Mouse (Mus musculus) intestine, embryonic 16.5 days (tissue): Measurements from ENCODE around the gene Ube2q1. TPM values are rescaled to one million over a fixed set of nuclear protein-coding genes. Genes with fewer than 3 reads are reported as not detected.
A peak's percentile ranks its signal among the peaks of the same experiment; 100 is the strongest.
"Not testable (repeated sequence)": the region's sequence is repeated elsewhere in the genome, so short reads cannot be mapped to it uniquely, and the experiment has no call there.

Experiments
- ATAC-seq: fragments of 200-750 bp; cut with Nextera tagmentation; 2 replicates; pipeline ENCODE4 v1.8.0; 2017; ENCODE audit warnings: moderate TSS enrichment, moderate library complexity
- H3K27ac ChIP-seq: fragments of 300-500 bp; sonication (generic); 2 replicates; pipeline ENCODE4 v1.5.1; 2014; ENCODE audit warnings: mild to moderate bottlenecking, low read length
- H3K27me3 ChIP-seq: fragments of 300-500 bp; sonication (generic); replicated peaks from 2 replicates; pipeline ENCODE4 v1.6.1; 2014; ENCODE audit warnings: low read length, control low read depth, mixed read lengths; ENCODE audit not compliant: control insufficient read depth, insufficient read depth
- H3K36me3 ChIP-seq: fragments of 300-500 bp; sonication (generic); 2 replicates; pipeline ENCODE4 v1.6.1; 2014; ENCODE audit warnings: low read length, control low read depth; ENCODE audit not compliant: control insufficient read depth, insufficient read depth
- H3K4me1 ChIP-seq: fragments of 300-500 bp; sonication (generic); 2 replicates; pipeline ENCODE4 v1.6.1; 2014; ENCODE audit warnings: low read length, control low read depth, mixed read lengths; ENCODE audit not compliant: control insufficient read depth, insufficient read depth
- H3K4me2 ChIP-seq: fragments of 300-500 bp; sonication (generic); 2 replicates; pipeline ENCODE4 v1.6.1; 2014; ENCODE audit warnings: low read depth, low read length, control low read depth
- H3K4me3 ChIP-seq: fragments of 300-500 bp; sonication (generic); 2 replicates; pipeline ENCODE4 v1.5.1; 2014; ENCODE audit warnings: mild to moderate bottlenecking, low read length
- H3K9ac ChIP-seq: fragments of 300-500 bp; sonication (generic); 2 replicates; pipeline ENCODE4 v1.6.1; 2014; ENCODE audit warnings: low read depth, low read length
- H3K9me3 ChIP-seq: fragments of 300-500 bp; sonication (generic); 2 replicates; pipeline ENCODE4 v1.6.1; 2016; ENCODE audit warnings: low read length, control low read depth; ENCODE audit not compliant: control insufficient read depth
- WGBS: fragments of 180-500 bp; shearing (Covaris S2); extraction: QIAGEN DNeasy Blood & Tissue Kit; methylation state at CpG from one replicate; pipeline ENCODE4 v1.1.7; 2014; 5-methylcytosine and 5-hydroxymethylcytosine counted together
- polyA plus RNA-seq: library from polyadenylated mRNA; unstranded; fragments of >200 nt; fragmentation: Nextera tagmentation; extraction: Ambion mirVana; gene quantifications from 2 replicates; pipeline ENCODE4 v1.2.1, GENCODE M21; 2015

Ube2q1 gene
- polyA plus RNA-seq, 1 experiment from 2014 or later, result 8.2 TPM

GRCm38 (mm10) chr3:89800078-89800477 is 26.7 kb downstream of the Ube2q1 start:
- not testable (repeated sequence) for H3K27me3 ChIP-seq, H3K4me3 ChIP-seq, H3K9ac ChIP-seq, H3K36me3 ChIP-seq, H3K27ac ChIP-seq, ATAC-seq, H3K9me3 ChIP-seq, H3K4me2 ChIP-seq, H3K4me1 ChIP-seq
- WGBS, result 58% methylated on average over 3 of the region's 3 CpGs

DNA sequence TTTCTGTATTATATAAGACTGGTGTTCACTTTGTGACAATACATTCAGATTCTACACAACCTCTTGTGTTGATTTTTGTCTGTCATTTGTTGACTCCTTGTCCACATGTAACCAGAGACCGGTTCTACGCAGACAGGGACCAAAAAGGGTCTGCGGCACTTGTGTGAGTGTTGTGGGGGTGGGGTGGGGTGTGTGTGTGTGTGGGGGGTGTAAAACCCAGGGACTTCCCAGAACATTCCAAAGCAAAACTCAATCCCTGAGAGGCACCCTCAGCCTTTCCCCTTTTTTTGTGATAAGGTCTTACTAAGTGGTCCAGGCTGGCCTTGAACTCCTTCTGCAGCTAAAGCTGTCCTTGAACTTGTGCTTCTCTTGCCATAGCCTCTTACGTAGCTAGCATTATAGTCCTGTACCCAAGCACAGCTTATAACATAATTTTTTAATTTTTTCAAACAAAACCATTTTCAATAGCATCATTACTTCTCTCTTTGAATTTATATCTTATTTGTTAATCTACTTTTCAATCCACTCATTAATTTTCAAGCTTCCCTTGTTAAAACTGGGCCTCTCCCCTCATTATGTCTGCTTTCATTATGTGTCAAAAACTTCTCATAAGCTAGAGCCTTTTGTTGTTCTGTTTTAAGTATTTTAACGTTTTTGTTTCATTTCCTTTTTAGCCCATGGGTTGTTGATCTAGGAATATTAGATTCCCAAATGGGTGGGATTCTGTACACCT is 27.5 kb downstream of the Ube2q1 start:
- no peak for ATAC-seq

DNA sequence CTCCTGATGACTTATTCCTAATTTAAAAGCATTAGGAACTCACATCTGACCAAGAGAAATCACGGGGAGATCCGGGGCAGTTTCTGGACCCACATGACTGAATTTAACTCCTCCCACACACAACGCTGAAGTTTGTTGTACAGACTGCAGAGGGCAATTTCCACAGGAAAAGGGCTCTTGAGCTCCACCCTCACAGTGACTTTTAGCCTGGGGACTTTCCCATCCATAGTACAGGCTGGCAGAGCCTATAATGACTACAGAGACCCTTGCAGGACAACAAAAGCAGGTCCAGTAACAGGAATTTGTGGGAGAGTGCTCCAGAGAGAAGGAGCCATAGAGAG is 28.1 kb downstream of the Ube2q1 start:
- Histone ChIP-seq H3K4me2 (no peak overlapping the region), H3K27me3 (no peaks in the 10 kb centered on the region), H3K27ac (0 out of 2 replicates have a peak overlapping the region, but pooled peaks have one; percentile 5), H3K36me3 (no peaks in the 10 kb centered on the region), H3K9me3 (no peaks in the 10 kb centered on the region), H3K4me1 (0 out of 2 replicates have a peak, but pooled peaks cover 5% of the 10 kb centered on the region), H3K4me3 (no peak overlapping the region), H3K9ac (no peak overlapping the region)
- WGBS, result 17% methylated on average over 3 of the region's 3 CpGs
- ATAC-seq, result peak; percentile 67; the same call in 1 of the 2 replicates

More for the DNA sequence above, 27.5 kb downstream of the Ube2q1 start:
- WGBS, result 68% methylated on average over 5 of the region's 5 CpGs
- Histone ChIP-seq H3K27ac (no peak overlapping the region), H3K9me3 (no peaks in the 10 kb centered on the region), H3K4me3 (no peak overlapping the region), H3K27me3 (no peaks in the 10 kb centered on the region), H3K9ac (no peak overlapping the region), H3K4me2 (no peak overlapping the region), H3K36me3 (no peaks in the 10 kb centered on the region), H3K4me1 (0 out of 2 replicates have a peak, but pooled peaks cover 5% of the 10 kb centered on the region)

- WGBS, result 73% methylated on average over 15 of the region's 15 CpGs
- H3K9me3 ChIP-seq, result no peaks in the 10 kb centered on the region
Measured at GRCm38 (mm10) chr3:89802876-89803275, 29.5 kb downstream of the Ube2q1 start.

DNA sequence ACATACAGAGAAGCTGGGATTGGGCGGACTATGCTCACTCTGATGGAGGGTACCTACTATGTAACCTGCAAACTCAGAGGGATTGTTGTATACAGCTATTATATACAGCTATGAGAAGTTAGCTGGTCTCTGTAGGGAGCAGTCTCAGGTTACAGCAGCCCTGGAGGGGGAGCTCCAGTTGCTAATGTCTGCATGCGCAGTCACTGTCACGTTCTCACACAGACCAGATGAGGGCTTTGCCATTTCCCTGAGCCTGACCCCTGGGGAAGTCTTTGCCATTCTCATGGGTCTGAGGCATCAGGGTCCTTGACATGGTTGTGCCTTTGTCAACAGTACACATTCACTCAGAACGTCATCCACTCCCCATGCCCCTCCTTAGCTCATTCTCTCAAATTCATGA is 31.8 kb downstream of the Ube2q1 start:
- H3K9ac ChIP-seq, result no peak overlapping the region
- H3K27ac ChIP-seq, result no peak overlapping the region
- H3K9me3 ChIP-seq, result no peaks in the 10 kb centered on the region
- no peak overlapping the region for H3K4me3 ChIP-seq
- H3K4me1 ChIP-seq, result 0 out of 2 replicates have a peak, but pooled peaks cover 5% of the 10 kb centered on the region
- no peaks in the 10 kb centered on the region for H3K36me3 ChIP-seq
- no peaks in the 10 kb centered on the region for H3K27me3 ChIP-seq
- 65% methylated on average over 4 of the region's 4 CpGs for WGBS
- no peak for ATAC-seq
- H3K4me2 ChIP-seq, result no peak overlapping the region

More at GRCm38 (mm10) chr3:89802876-89803275, 29.5 kb downstream of the Ube2q1 start:
- no peaks in the 10 kb centered on the region for H3K36me3 ChIP-seq
- H3K4me3 ChIP-seq, result no peak overlapping the region
- H3K27me3 ChIP-seq, result no peaks in the 10 kb centered on the region
- H3K4me2 ChIP-seq, result no peak overlapping the region
- ATAC-seq, result no peak
- no peak overlapping the region for H3K27ac ChIP-seq
- 0 out of 2 replicates have a peak, but pooled peaks cover 5% of the 10 kb centered on the region for H3K4me1 ChIP-seq
- no peak overlapping the region for H3K9ac ChIP-seq

DNA sequence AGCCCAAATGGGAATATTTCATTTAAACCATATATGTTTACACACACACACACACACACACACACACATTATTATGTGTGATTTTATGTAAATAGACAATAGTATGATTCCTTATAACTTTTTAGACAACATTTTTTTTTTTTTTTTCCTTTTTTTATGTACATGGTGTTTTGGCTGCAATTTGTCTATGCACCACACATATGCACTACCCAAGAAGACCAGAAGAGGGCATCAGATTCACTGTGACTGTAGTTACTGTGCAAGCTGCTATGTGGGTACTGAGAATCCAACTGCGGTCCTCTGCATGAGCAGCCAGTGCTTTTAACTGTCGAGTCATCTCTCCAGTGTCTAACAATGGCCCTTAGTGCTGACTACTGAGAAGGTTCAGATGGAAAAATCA is 33.3 kb downstream of the Ube2q1 start:
- Histone ChIP-seq H3K9me3 (no peaks in the 10 kb centered on the region), H3K4me3 (no peak overlapping the region), H3K27me3 (no peaks in the 10 kb centered on the region), H3K4me2 (no peak overlapping the region), H3K4me1 (0 out of 2 replicates have a peak, but pooled peaks cover 2% of the 10 kb centered on the region), H3K9ac (no peak overlapping the region), H3K36me3 (no peaks in the 10 kb centered on the region), H3K27ac (no peak overlapping the region)
- WGBS, result 80% methylated on average over 2 of the region's 2 CpGs
- ATAC-seq, result no peak

- Histone ChIP-seq H3K27ac (no peak overlapping the region), H3K36me3 (no peaks in the 10 kb centered on the region), H3K4me3 (no peak overlapping the region), H3K27me3 (no peaks in the 10 kb centered on the region), H3K9ac (no peak overlapping the region), H3K4me1 (0 out of 2 replicates have a peak, but pooled peaks cover 2% of the 10 kb centered on the region), H3K4me2 (no peak overlapping the region), H3K9me3 (no peaks in the 10 kb centered on the region)
- no peak for ATAC-seq
- whole genome bisulfite sequencing, result 84% methylated on average over 3 of the region's 3 CpGs
Measured at GRCm38 (mm10) chr3:89807171-89807570, 33.8 kb downstream of the Ube2q1 start.

- Histone ChIP-seq H3K27ac (no peak overlapping the region), H3K9ac (no peak overlapping the region), H3K4me3 (no peak overlapping the region), H3K36me3 (no peaks in the 10 kb centered on the region), H3K27me3 (no peaks in the 10 kb centered on the region), H3K9me3 (no peaks in the 10 kb centered on the region), H3K4me1 (0 out of 2 replicates have a peak, but pooled peaks cover 2% of the 10 kb centered on the region), H3K4me2 (no peak overlapping the region)
- peak; percentile 76; the same call in 1 of the 2 replicates for ATAC-seq
- 70% methylated on average over 5 of the region's 5 CpGs for WGBS
Measured at GRCm38 (mm10) chr3:89807881-89808280, 34.5 kb downstream of the Ube2q1 start.

DNA sequence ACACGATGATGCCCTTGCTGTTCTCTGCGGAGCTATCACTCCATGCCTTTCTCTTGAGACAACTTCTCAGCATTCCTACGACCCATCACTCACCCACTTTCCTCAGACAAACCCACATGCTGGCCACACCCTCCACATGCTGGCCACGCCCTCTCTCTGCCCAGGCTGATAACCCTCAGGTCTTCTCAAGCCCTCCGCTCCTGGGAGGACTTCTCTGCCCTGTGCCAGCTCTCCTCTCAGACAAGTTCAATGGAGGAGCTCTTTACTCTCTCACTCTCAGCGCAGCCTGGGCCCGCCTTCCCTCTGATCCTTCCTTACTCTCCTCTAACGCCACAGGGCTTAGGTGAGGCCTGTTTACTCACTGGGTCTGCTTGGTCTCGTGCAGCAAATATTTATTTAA is 35.2 kb downstream of the Ube2q1 start:
- Histone ChIP-seq H3K9me3 (no peaks in the 10 kb centered on the region), H3K4me1 (no peaks in the 10 kb centered on the region), H3K9ac (no peak overlapping the region), H3K4me3 (no peak overlapping the region), H3K36me3 (no peaks in the 10 kb centered on the region), H3K27ac (no peak overlapping the region), H3K4me2 (no peak overlapping the region), H3K27me3 (no peaks in the 10 kb centered on the region)
- 39% methylated on average over 9 of the region's 9 CpGs for WGBS
- ATAC-seq, result peak; percentile 71
